Mouse (Mus musculus) splenic B cell, adult 2 months (primary cell): ENCODE results near the gene Olfr43.

Source experiments
- DNase-seq: peaks from one replicate; pipeline ENCODE4 v3.0.0-alpha.2; 2011; ENCODE audit warnings: low read depth, low spot score
- H3K27me3 ChIP-seq: 2 replicates; pipeline ENCODE4 v1.6.1; 2012; ENCODE audit warnings: mild to moderate bottlenecking, low read length, moderate library complexity, mixed read lengths; ENCODE audit not compliant: control insufficient read depth, poor library complexity, insufficient read depth, severe bottlenecking
- H3K36me3 ChIP-seq: 2 replicates; pipeline ENCODE4 v1.6.1; 2012; ENCODE audit warnings: mild to moderate bottlenecking, low read length, moderate library complexity, mixed read lengths; ENCODE audit not compliant: control insufficient read depth, poor library complexity, insufficient read depth, severe bottlenecking

The Olfr43 gene

GRCm38 (mm10) chr11:74211279-74211678 is at the start of gene Olfr43:
Gene Olfr43, minus strand, starts transcription at chr11:74211379.
- H3K36me3 ChIP-seq, result no peaks in the 10 kb centered on the region
- DNase-seq, result no peak
- H3K27me3 ChIP-seq, result no peaks in the 10 kb centered on the region

- no peak for DNase-seq
- no peaks in the 10 kb centered on the region for H3K27me3 ChIP-seq
- no peaks in the 10 kb centered on the region for H3K36me3 ChIP-seq
Measured at GRCm38 (mm10) chr11:74259508-74259907, 48.3 kb upstream of the Olfr43 start, which contains the start of gene Olfr406. Gene Olfr406, plus strand, starts transcription at chr11:74259808.

DNA sequence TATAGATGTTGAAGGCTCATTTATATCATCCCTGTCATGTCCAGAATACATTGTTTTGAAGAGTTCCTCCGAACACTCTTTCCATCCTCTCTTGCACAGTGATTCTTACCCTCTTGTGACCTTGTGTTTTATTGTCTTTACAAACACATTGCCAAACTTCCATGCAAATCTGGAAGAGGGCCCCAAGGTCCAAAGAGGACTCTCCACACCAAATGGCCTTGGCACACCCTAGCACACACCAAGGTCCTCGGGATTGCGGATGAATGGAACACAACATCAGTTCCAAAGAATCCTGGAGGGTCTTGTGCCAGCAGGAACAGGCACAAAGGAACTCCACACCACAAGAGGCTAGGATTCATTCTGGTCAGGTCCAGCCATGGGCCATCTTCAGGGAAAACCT is 30.0 kb upstream of the Olfr43 start:
- no peak for DNase-seq
- Histone ChIP-seq H3K27me3 (no peaks in the 10 kb centered on the region), H3K36me3 (no peaks in the 10 kb centered on the region)

GRCm38 (mm10) chr11:74185949-74186348 is 25.2 kb downstream of the Olfr43 start, which contains the start of gene Olfr403:
Gene Olfr403, plus strand, starts transcription at chr11:74186249.
- Histone ChIP-seq H3K27me3 (no peaks in the 10 kb centered on the region), H3K36me3 (no peaks in the 10 kb centered on the region)

DNA sequence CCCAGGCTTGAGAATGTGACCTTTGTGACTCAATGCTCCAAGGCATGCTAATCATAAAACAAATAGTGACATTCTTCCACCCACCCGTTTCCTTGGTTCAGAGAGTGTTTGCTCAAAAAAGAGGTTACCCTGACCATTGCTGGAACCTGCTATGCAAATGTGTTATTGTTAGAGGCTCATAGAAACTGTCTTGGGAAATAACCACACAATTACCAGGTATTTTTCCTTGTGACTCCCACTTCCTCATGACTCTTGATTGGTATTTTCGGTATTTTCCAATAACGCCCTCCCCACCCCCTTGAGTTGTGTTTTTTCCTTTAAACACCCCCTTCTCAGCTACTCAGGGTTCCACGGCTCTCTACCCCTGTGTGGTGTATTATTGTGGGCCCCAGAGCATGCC is 27.4 kb downstream of the Olfr43 start:
- no peaks in the 10 kb centered on the region for H3K27me3 ChIP-seq
- H3K36me3 ChIP-seq, result no peaks in the 10 kb centered on the region
- DNase-seq, result no peak

More at GRCm38 (mm10) chr11:74185949-74186348, 25.2 kb downstream of the Olfr43 start, which contains the start of gene Olfr403:
- no peak for DNase-seq

DNA sequence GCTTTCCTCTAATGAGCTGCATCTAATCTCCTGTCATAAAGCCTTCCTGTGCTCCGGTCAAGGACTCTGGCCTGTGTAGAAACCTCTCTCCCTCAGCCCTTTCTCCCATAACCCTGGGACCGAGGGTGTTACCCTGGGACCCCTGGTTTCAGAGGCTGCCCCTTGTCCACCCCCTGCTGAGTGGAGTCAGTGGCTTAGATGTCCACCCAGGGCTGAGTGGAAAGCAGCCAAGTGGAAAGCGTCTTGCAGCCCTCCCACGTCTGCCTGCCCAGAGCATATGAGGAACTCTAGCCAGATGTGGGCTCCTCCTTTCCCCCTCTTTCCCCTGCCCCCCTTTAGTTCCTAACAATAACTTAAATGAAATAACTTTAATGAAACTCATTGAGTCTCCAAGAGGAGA is 28.0 kb downstream of the Olfr43 start:
- DNase-seq, result no peak
- Histone ChIP-seq H3K27me3 (no peaks in the 10 kb centered on the region), H3K36me3 (no peaks in the 10 kb centered on the region)

DNA sequence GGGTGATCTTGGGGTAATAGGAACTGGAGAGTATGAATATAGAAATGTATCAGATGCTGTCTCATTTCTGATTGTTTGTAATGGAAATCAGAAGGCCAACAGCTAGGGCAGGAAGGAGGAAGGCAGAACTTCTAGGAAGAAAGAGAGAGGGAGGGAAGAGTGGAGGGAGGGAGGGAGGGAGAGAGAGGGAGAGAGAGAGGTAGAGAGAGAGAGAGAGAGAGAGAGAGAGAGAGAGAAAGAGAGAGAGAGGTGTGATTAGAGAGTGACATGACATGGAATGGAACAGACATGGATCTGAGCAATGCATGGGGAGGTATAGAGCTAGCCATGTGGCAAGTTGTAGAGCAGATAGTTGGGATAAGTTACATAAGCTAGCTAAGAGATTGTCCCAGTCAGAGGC is 42.4 kb downstream of the Olfr43 start:
- no peaks in the 10 kb centered on the region for H3K36me3 ChIP-seq
- H3K27me3 ChIP-seq, result no peaks in the 10 kb centered on the region
- DNase-seq, result no peak
